Mouse (Mus musculus): Measurements from ENCODE around the gene Rab19.

DNA sequence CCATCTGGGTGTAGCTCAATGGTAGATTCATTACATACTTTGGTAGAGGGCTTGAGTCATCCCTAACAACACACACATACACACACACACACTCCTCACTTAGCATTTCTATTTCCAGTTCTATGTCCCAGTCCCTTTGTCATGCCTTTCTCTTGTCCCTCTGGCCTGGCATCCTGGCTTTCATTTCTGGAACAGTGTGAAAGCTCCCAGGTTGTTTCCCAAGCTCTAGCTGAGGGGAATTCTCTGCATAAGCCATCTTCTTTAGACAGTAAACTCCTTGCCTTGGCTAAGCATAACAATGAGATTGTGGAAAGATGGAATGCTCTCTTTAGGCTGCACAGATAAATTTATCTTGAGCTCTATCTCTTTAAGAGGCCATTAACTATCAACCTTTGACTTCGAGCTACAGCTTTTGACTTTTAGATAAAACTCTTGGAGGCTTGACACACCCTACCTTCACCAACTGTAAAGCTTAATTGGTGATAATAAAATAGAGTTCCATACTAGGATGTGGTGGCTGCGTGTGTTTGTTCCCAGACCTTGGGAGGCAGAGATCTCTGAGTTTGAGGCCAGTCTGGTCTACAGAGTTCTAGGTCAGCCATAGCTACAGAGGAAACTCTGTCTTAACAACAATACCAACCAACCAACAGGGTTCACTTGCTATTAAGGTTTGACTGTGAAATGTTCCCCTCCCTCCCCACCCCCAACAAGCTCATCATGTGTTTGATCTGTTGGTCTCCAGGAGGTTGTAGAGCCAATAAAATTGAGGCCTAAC, 53.3 kb downstream of the Rab19 start:
- TF ChIP-seq CTCF (IDR thresholded peaks at IDR 0.05; ENCODE audit: low read depth) = no peak
- TF ChIP-seq EP300 (optimal IDR thresholded peaks at IDR 0.05) = no peak

Measured in stomach, postnatal 0 days (tissue).